8 mouse cellular contexts compared by ENCODE assay signal in the genomic region with DNA sequence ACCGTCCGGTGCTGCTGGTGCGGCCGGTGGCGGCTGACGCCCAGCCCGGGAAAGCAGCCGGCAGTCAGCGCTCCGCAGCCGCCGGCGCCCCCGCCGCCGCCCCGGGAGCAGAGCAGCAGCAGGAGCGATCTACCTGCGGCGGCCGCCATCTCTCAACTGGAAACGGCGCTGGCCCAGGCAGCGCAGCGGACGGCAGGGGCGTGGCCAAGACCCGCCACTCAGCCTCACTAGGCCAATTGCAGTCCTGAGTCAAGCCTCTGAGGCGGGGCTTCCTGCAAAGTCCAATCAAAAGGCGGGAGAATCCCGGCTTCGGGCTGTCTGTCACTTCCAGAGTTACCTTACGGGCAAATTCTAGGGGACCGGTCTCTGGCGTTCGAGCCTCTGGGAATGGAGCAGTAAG. TPM values are rescaled to one million over a fixed set of nuclear protein-coding genes. Genes with fewer than 3 reads are reported as not detected.
DNase-seq lines count a peak whose midpoint lies in the region; ATAC-seq and TF ChIP-seq lines count a peak whose summit lies in the region.

A gene (minus strand): TSS at position 171 of the 400 bp plus-strand sequence.

- DNase-seq in c-Kit-positive CD71-positive TER-119-positive erythroid progenitor cells, embryonic 14.5 days (ENCODE audit: low spot score): peak; percentile 90
- peak; percentile 96 to 98 for DNase-seq in heart, postnatal 14 days
- peak; percentile 97 for DNase-seq in layer of hippocampus, adult 11-12 months (ENCODE audit: low spot score)
- peak; percentile 96 to 97 for DNase-seq in lung, adult 18-20 months
- DNase-seq in testis, postnatal 14 days (ENCODE audit: low spot score): peak; percentile 95

- peak within 1 kb of the TSS; percentile 88 for H3K4me3 ChIP-seq in E14TG2a.4 (replicated peaks; ENCODE audit: low read length)
- H3K4me3 ChIP-seq in forebrain, embryonic 13.5 days: peak within 1 kb of the TSS; percentile 88
- peak within 1 kb of the TSS; percentile 89 for H3K4me3 ChIP-seq in neural tube, embryonic 15.5 days (replicated peaks)

- ATAC-seq in forebrain, embryonic 13.5 days: peak; percentile 100
- peak; percentile 100 for ATAC-seq in neural tube, embryonic 15.5 days (ENCODE audit: low FRiP score)

- intact Hi-C loops in heart, postnatal 14 days (cut with DNase I): loop anchor here (1.0 to 5.0 kb wide), 6 partner anchors 39 to 246 kb away; a partner anchor contains a TSS

- under 1% methylated on average over 21 of the region's 36 CpGs for WGBS in forebrain, embryonic 13.5 days
- under 1% methylated on average over 34 of the region's 36 CpGs for WGBS in neural tube, embryonic 15.5 days

- H3K4me1 ChIP-seq in E14TG2a.4 (replicated peaks; ENCODE audit: low read depth, low read length): peaks cover 21% of the 10 kb centered on the region
- peaks cover 25% of the 10 kb centered on the region for H3K4me1 ChIP-seq in forebrain, embryonic 13.5 days
- peaks cover 28% of the 10 kb centered on the region for H3K4me1 ChIP-seq in neural tube, embryonic 15.5 days

- peak within 1 kb of the TSS; percentile 78 for H3K27ac ChIP-seq in forebrain, embryonic 13.5 days
- H3K27ac ChIP-seq in neural tube, embryonic 15.5 days (replicated peaks): peak within 1 kb of the TSS; percentile 91

- H3K9ac ChIP-seq in forebrain, embryonic 13.5 days: peak within 1 kb of the TSS; percentile 89
- peak within 1 kb of the TSS; percentile 98 for H3K9ac ChIP-seq in neural tube, embryonic 15.5 days (replicated peaks)

- peaks cover 27% of the 10 kb centered on the region for H3K27me3 ChIP-seq in E14TG2a.4 (ENCODE audit: insufficient read depth, low read length)
- no peaks in the 10 kb centered on the region for H3K27me3 ChIP-seq in forebrain, embryonic 13.5 days
- H3K27me3 ChIP-seq in neural tube, embryonic 15.5 days (replicated peaks): no peaks in the 10 kb centered on the region

- H3K9me3 ChIP-seq in E14TG2a.4 (ENCODE audit: low read length): no peaks in the 10 kb centered on the region
- no peaks in the 10 kb centered on the region for H3K9me3 ChIP-seq in forebrain, embryonic 13.5 days (replicated peaks)
- no peaks in the 10 kb centered on the region for H3K9me3 ChIP-seq in neural tube, embryonic 15.5 days (replicated peaks)

- H3K36me3 ChIP-seq in E14TG2a.4 (ENCODE audit: insufficient read depth, low read length): no peaks in the 10 kb centered on the region
- no peaks in the 10 kb centered on the region for H3K36me3 ChIP-seq in forebrain, embryonic 13.5 days (ENCODE audit: poor library complexity, severe bottlenecking)
- no peaks in the 10 kb centered on the region for H3K36me3 ChIP-seq in neural tube, embryonic 15.5 days

- no peak for TF ChIP-seq CTCF in E14TG2a.4 (conservative IDR thresholded peaks at IDR 0.05; ENCODE audit: low read length)

- H3K4me2 ChIP-seq in forebrain, embryonic 13.5 days: peak within 1 kb of the TSS; percentile 83
- peak within 1 kb of the TSS; percentile 78 for H3K4me2 ChIP-seq in neural tube, embryonic 15.5 days

RNA-seq across cellular contexts. Expression of the gene that starts here (rescaled TPM):
- 18.1 TPM in 2 replicates for polyA plus RNA-seq in forebrain, embryonic 13.5 days (2015; fragmentation: Nextera tagmentation; extraction: Ambion mirVana)
- total RNA-seq in heart, postnatal 14 days (2021): 10 to 100 TPM; 22.0 to 22.8 TPM
- polyA plus RNA-seq in neural tube, embryonic 15.5 days (2015; fragmentation: Nextera tagmentation; extraction: Ambion mirVana): 49.2 and 51.7 TPM in 2 replicates

Comparison
In these comparisons a context has a peak if more than half of its experiments do, and no peak if none do; other contexts are left out.
1. Peak in every context shown above with its lines: DNase-seq, ATAC-seq, H3K4me3 ChIP-seq and H3K27ac ChIP-seq.